In the genomic region with DNA sequence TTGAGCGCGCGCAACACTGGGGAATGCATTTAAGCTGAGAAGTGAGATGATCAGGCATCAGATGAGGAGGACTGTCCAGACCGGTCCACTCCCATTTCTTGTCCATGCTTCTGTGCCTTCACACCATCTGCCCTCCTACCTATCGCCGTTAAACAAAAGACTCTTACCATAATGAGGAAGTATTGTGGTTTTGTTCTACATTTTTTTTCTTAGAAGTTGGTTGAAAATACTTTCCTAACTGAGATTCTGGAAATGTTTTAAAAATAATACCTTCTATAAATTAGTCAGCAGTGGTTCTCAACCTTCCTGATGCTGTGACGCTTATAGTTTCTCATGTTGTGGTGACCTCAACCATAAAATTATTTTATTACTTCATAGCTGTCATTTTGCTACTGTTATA, we compare ENCODE assay signal across 28 mouse cellular contexts. TPM values are rescaled to one million over a fixed set of nuclear protein-coding genes. Genes with fewer than 3 reads are reported as not detected.
DNase-seq lines count a peak whose midpoint lies in the region; ATAC-seq and TF ChIP-seq lines count a peak whose summit lies in the region.
"Had no signal": no experiment of that assay in that cellular context is flagged by ENCODE, and none has a peak within 500 bp of the region (broad histone marks: within the 10 kb centered on the region; RNA-seq: fewer than 3 reads in every experiment).

No protein-coding gene starts in this region.

- no peak overlapping the region for H3K27ac ChIP-seq in forebrain, embryonic 13.5 days
- H3K27ac ChIP-seq in hindbrain, postnatal 0 days: no peak overlapping the region
- H3K27ac ChIP-seq: embryonic facial prominence, embryonic 10.5 days; embryonic facial prominence, embryonic 13.5 days; forebrain, embryonic 12.5 days; heart, embryonic 15.5 days; hindbrain, embryonic 14.5 days had no signal

- no peak overlapping the region for H3K9ac ChIP-seq in forebrain, embryonic 13.5 days
- H3K9ac ChIP-seq in hindbrain, postnatal 0 days (replicated peaks; ENCODE audit: low read length): no peak overlapping the region
- H3K9ac ChIP-seq: embryonic facial prominence, embryonic 13.5 days; forebrain, embryonic 12.5 days; heart, embryonic 12.5 days; heart, embryonic 15.5 days; hindbrain, embryonic 14.5 days had no signal

- TF ChIP-seq CTCF in G1E (IDR thresholded peaks at IDR 0.05; ENCODE audit: low read depth, low read length): no peak
- no peak for TF ChIP-seq CTCF in hindbrain, postnatal 0 days (IDR thresholded peaks at IDR 0.05; ENCODE audit: low read depth)

- peaks cover 37% of the 10 kb centered on the region for H3K36me3 ChIP-seq in G1E (replicated peaks)
- H3K36me3 ChIP-seq in forebrain, embryonic 13.5 days (ENCODE audit: poor library complexity, severe bottlenecking): peaks cover 4% of the 10 kb centered on the region; the same call in 1 of the 2 replicates
- H3K36me3 ChIP-seq in hindbrain, postnatal 0 days (ENCODE audit: insufficient read depth, low read length): no peaks in the 10 kb centered on the region
- H3K36me3 ChIP-seq: embryonic facial prominence, embryonic 10.5 days; forebrain, embryonic 12.5 days had no signal

- H3K4me3 ChIP-seq in G1E (ENCODE audit: low read depth, low read length): no peak overlapping the region
- H3K4me3 ChIP-seq in forebrain, embryonic 13.5 days: no peak overlapping the region
- no peak overlapping the region for H3K4me3 ChIP-seq in hindbrain, postnatal 0 days (ENCODE audit: low read length)
- H3K4me3 ChIP-seq: embryonic facial prominence, embryonic 10.5 days; embryonic facial prominence, embryonic 13.5 days; erythroblast, embryonic 14.5 days; forebrain, embryonic 12.5 days; heart, embryonic 12.5 days; heart, embryonic 15.5 days had no signal

- 94% methylated on average over 7 of the region's 7 CpGs for WGBS in forebrain, embryonic 13.5 days
- 98% methylated on average over 7 of the region's 7 CpGs for WGBS in hindbrain, postnatal 0 days

- H3K4me1 ChIP-seq in G1E (ENCODE audit: insufficient read depth, low read depth, low read length): peaks cover 9% of the 10 kb centered on the region
- H3K4me1 ChIP-seq in forebrain, embryonic 13.5 days: no peaks in the 10 kb centered on the region
- no peaks in the 10 kb centered on the region for H3K4me1 ChIP-seq in hindbrain, postnatal 0 days (ENCODE audit: insufficient read depth, low read length)
- H3K4me1 ChIP-seq: embryonic facial prominence, embryonic 10.5 days; embryonic facial prominence, embryonic 13.5 days; forebrain, embryonic 12.5 days; heart, embryonic 12.5 days; heart, embryonic 15.5 days had no signal

- DNase-seq in 416B (ENCODE audit: low read depth) (peak; percentile 58), G1E (ENCODE audit: low spot score) (peak; percentile 26)
- DNase-seq in hindbrain, postnatal 0 days (ENCODE audit: low spot score): no peak
- no peak for DNase-seq in lung, postnatal 4 days
- DNase-seq: adrenal gland, postnatal 14 days; cerebellum, adult 11 months; cerebellum, adult 2 months; cerebellum, adult 9-11 months; cerebellum, postnatal 25 days; embryo, embryonic 11 days; gastrocnemius, postnatal 10 days; heart, adult 18-20 months; heart, postnatal 10 days; heart, postnatal 36 days had no signal

- H3K4me2 ChIP-seq in forebrain, embryonic 13.5 days: no peak overlapping the region
- no peak overlapping the region for H3K4me2 ChIP-seq in hindbrain, postnatal 0 days (ENCODE audit: low read depth, low read length)
- H3K4me2 ChIP-seq: embryonic facial prominence, embryonic 13.5 days; forebrain, embryonic 12.5 days; heart, embryonic 12.5 days; heart, embryonic 15.5 days; hindbrain, embryonic 14.5 days had no signal

- ATAC-seq in G1E (ENCODE audit: extremely low read depth, insufficient number of reproducible peaks, low FRiP score, poor library complexity, severe bottlenecking): peak; percentile 91
- ATAC-seq in common myeloid progenitor, adult 5-6 weeks (replicated peaks; ENCODE audit: low read depth, poor library complexity, severe bottlenecking): peak; percentile 97
- ATAC-seq in megakaryocyte progenitor cell, adult 5-6 weeks (replicated peaks; ENCODE audit: poor library complexity): peak; percentile 82
- ATAC-seq in forebrain, embryonic 13.5 days: no peak
- ATAC-seq in hindbrain, postnatal 0 days: no peak
- ATAC-seq: activated CD4-positive, CD25-positive, alpha-beta regulatory T cell, adult 4 months; CD4-positive, CD25-positive, alpha-beta regulatory T cell, adult 4 months; forebrain, embryonic 16.5 days; intestine, postnatal 0 days had no signal

- H3K9me3 ChIP-seq in G1E (replicated peaks): no peaks in the 10 kb centered on the region
- no peaks in the 10 kb centered on the region for H3K9me3 ChIP-seq in forebrain, embryonic 13.5 days (replicated peaks)
- no peaks in the 10 kb centered on the region for H3K9me3 ChIP-seq in hindbrain, postnatal 0 days (ENCODE audit: low read length)
- H3K9me3 ChIP-seq: embryonic facial prominence, embryonic 10.5 days; embryonic facial prominence, embryonic 13.5 days; forebrain, embryonic 12.5 days; heart, embryonic 12.5 days; heart, embryonic 15.5 days had no signal

- no peaks in the 10 kb centered on the region for H3K27me3 ChIP-seq in G1E (ENCODE audit: insufficient read depth, low read length)
- H3K27me3 ChIP-seq in forebrain, embryonic 13.5 days: no peaks in the 10 kb centered on the region
- H3K27me3 ChIP-seq in hindbrain, postnatal 0 days (ENCODE audit: insufficient read depth, low read length): no peaks in the 10 kb centered on the region
- H3K27me3 ChIP-seq: embryonic facial prominence, embryonic 13.5 days; forebrain, embryonic 12.5 days; heart, embryonic 12.5 days; heart, embryonic 15.5 days had no signal

RNA-seq across cellular contexts. Expression of a gene that starts 11.5 kb away (rescaled TPM):
- total RNA-seq in G1E (2014; fragmentation: Nextera tagmentation) (94.3 and 103 TPM in 2 replicates), G1E (2017) (65.1 and 71.2 TPM in 2 replicates)
- polyA plus RNA-seq in G1E (2012): 8.9 and 10.0 TPM in 2 replicates
- 54.2 and 59.7 TPM in 2 replicates for total RNA-seq in common myeloid progenitor, adult 5-6 weeks (2017)
- 59.3 and 69.5 TPM in 2 replicates for total RNA-seq in megakaryocyte progenitor cell, adult 5-6 weeks (2015)
- 64.3 and 77.7 TPM in 2 replicates for total RNA-seq in megakaryocyte progenitor cell, adult 5-6 weeks (2017)
- polyA plus RNA-seq in forebrain, embryonic 13.5 days (2015; fragmentation: Nextera tagmentation; extraction: Ambion mirVana): 44.8 and 51.7 TPM in 2 replicates
- 39.3 and 40.3 TPM in 2 replicates for total RNA-seq in hindbrain, postnatal 0 days (2014; rRNA removed)
- polyA plus RNA-seq in hindbrain, postnatal 0 days (2015; fragmentation: Nextera tagmentation; extraction: Ambion mirVana): 29.4 and 30.8 TPM in 2 replicates

RNA-seq across cellular contexts. Expression of a gene that starts 11.7 kb away (rescaled TPM):
- total RNA-seq in G1E (2014; fragmentation: Nextera tagmentation) (55.7 and 59.8 TPM in 2 replicates), G1E (2017) (27.2 and 27.6 TPM in 2 replicates)
- 1.8 and 2.3 TPM in 2 replicates for polyA plus RNA-seq in G1E (2012)
- 19.7 and 20.1 TPM in 2 replicates for total RNA-seq in common myeloid progenitor, adult 5-6 weeks (2017)
- 26.4 and 32.0 TPM in 2 replicates for total RNA-seq in megakaryocyte progenitor cell, adult 5-6 weeks (2015)
- total RNA-seq in megakaryocyte progenitor cell, adult 5-6 weeks (2017): 14.0 and 19.3 TPM in 2 replicates
- polyA plus RNA-seq in forebrain, embryonic 13.5 days (2015; fragmentation: Nextera tagmentation; extraction: Ambion mirVana): 22.1 and 23.2 TPM in 2 replicates
- total RNA-seq in hindbrain, postnatal 0 days (2014; rRNA removed): 2.3 and 5.8 TPM in 2 replicates
- polyA plus RNA-seq in hindbrain, postnatal 0 days (2015; fragmentation: Nextera tagmentation; extraction: Ambion mirVana): 11.6 and 18.2 TPM in 2 replicates

Comparison
In these comparisons a context has a peak if more than half of its experiments do, and no peak if none do; other contexts are left out.
1. DNase-seq: peak in 416B (single experiment) and G1E (single experiment); none in hindbrain, postnatal 0 days (single experiment) and lung, postnatal 4 days (0 of 2).
2. ATAC-seq: peak in G1E (single experiment), common myeloid progenitor, adult 5-6 weeks (single experiment) and megakaryocyte progenitor cell, adult 5-6 weeks (single experiment); none in forebrain, embryonic 13.5 days (single experiment) and hindbrain, postnatal 0 days (single experiment).